Mouse (Mus musculus) limb, embryonic 14.5 days (tissue): Measurements from ENCODE around the gene Zfp512b. TPM values are rescaled to one million over a fixed set of nuclear protein-coding genes. Genes with fewer than 3 reads are reported as not detected.

Source experiments
- ATAC-seq: fragments of 200-750 bp; cut with Nextera tagmentation; 2 replicates; pipeline ENCODE4 v1.8.0; 2017; ENCODE audit warnings: low read depth, moderate number of reproducible peaks, moderate TSS enrichment; ENCODE audit not compliant: low FRiP score
- DNase-seq: peaks from one replicate; pipeline ENCODE4 v3.0.0-alpha.2; 2015; ENCODE audit warnings: low spot score
- H3K27ac ChIP-seq: fragments of 300-500 bp; sonication (generic); replicated peaks from 2 replicates; pipeline ENCODE4 v1.5.1; 2014; ENCODE audit warnings: low read depth, mild to moderate bottlenecking, low read length, moderate library complexity, mixed read lengths
- H3K27me3 ChIP-seq: fragments of 300-500 bp; sonication (generic); 2 replicates; pipeline ENCODE4 v1.6.1; 2014; ENCODE audit warnings: low read length, mixed read lengths; ENCODE audit not compliant: control insufficient read depth, insufficient read depth
- H3K36me3 ChIP-seq: fragments of 300-500 bp; sonication (generic); 2 replicates; pipeline ENCODE4 v1.6.1; 2014; ENCODE audit warnings: mild to moderate bottlenecking, low read length, moderate library complexity, mixed read lengths; ENCODE audit not compliant: control insufficient read depth, insufficient read depth
- H3K4me1 ChIP-seq: fragments of 300-500 bp; sonication (generic); 2 replicates; pipeline ENCODE4 v1.6.1; 2014; ENCODE audit warnings: antibody characterized with exemption, low read length, mixed read lengths; ENCODE audit not compliant: control insufficient read depth, insufficient read depth
- H3K4me2 ChIP-seq: fragments of 300-500 bp; sonication (generic); replicated peaks from 2 replicates; pipeline ENCODE4 v1.6.1; 2014; ENCODE audit warnings: low read depth, mild to moderate bottlenecking, low read length, moderate library complexity; ENCODE audit not compliant: severe bottlenecking
- H3K4me3 ChIP-seq: fragments of 300-500 bp; sonication (generic); replicated peaks from 2 replicates; pipeline ENCODE4 v1.5.1; 2014; ENCODE audit warnings: low read length
- H3K9ac ChIP-seq: fragments of 300-500 bp; sonication (generic); 2 replicates; pipeline ENCODE4 v1.6.1; 2014; ENCODE audit warnings: mild to moderate bottlenecking, low read depth, low read length, moderate library complexity; ENCODE audit not compliant: severe bottlenecking
- H3K9me3 ChIP-seq: fragments of 300-500 bp; sonication (generic); 2 replicates; pipeline ENCODE4 v1.6.1; 2016; ENCODE audit warnings: low read length; ENCODE audit not compliant: control insufficient read depth
- POLR2A ChIP-seq: fragments of 200-500 bp; IDR thresholded peaks from 2 replicates; pipeline ENCODE4 v1.8.0; 2012; ENCODE audit warnings: inconsistent platforms, mild to moderate bottlenecking, moderate library complexity, borderline replicate concordance; ENCODE audit not compliant: insufficient read depth, insufficient read length; ENCODE audit errors: extremely low read depth
- WGBS: fragments of 180-500 bp; shearing (Covaris S2); extraction: QIAGEN DNeasy Blood & Tissue Kit; methylation state at CpG from one replicate; pipeline ENCODE4 v1.1.7; 2014; 5-methylcytosine and 5-hydroxymethylcytosine counted together
- polyA plus RNA-seq, 2 experiments: library from polyadenylated mRNA; depleted of rRNA in 1 of 2; stranded (reverse) in 1 of 2; unstranded in 1 of 2; fragments of >200 nt; fragmentation: Nextera tagmentation in 1 of 2; extraction: Ambion mirVana in 1 of 2; gene quantifications; 2 replicates each; pipeline versions ENCODE4 v1.2.1 to v1.2.3; 2012 to 2014

The Zfp512b gene
- polyA plus RNA-seq, 2 experiments, result 58.8 to 102 TPM

GRCm38 (mm10) chr2:181589011-181589731 lies 3.4 kb downstream of the Zfp512b start:
- peaks cover 8% of the 10 kb centered on the region for H3K4me1 ChIP-seq
- H3K4me3 ChIP-seq, result no peak overlapping the region
- H3K9me3 ChIP-seq, result no peaks in the 10 kb centered on the region
- H3K27ac ChIP-seq, result no peak overlapping the region
- no peaks in the 10 kb centered on the region for H3K27me3 ChIP-seq
- H3K36me3 ChIP-seq, result peaks cover 68% of the 10 kb centered on the region
- 92% methylated on average over 10 of the region's 10 CpGs for whole genome bisulfite sequencing
- no peak for DNase-seq
- TF ChIP-seq POLR2A, result no peak
- no peak overlapping the region for H3K4me2 ChIP-seq
- no peak overlapping the region for H3K9ac ChIP-seq
- no peak for ATAC-seq

- no peaks in the 10 kb centered on the region for H3K27me3 ChIP-seq
- no peaks in the 10 kb centered on the region for H3K9me3 ChIP-seq
- peaks cover 73% of the 10 kb centered on the region for H3K36me3 ChIP-seq
- no peak overlapping the region for H3K4me3 ChIP-seq
- TF ChIP-seq POLR2A, result no peak
- DNase-seq (no peak), ATAC-seq (no peak)
- 87% methylated on average over 11 of the region's 11 CpGs for WGBS
- peaks cover 7% of the 10 kb centered on the region for H3K4me1 ChIP-seq
- H3K27ac ChIP-seq, result no peak overlapping the region
- H3K4me2 ChIP-seq, result no peak overlapping the region
- no peak overlapping the region for H3K9ac ChIP-seq
These were observed 4.3 kb downstream of the Zfp512b start for GRCm38 (mm10) chr2:181588229-181588780.

DNA sequence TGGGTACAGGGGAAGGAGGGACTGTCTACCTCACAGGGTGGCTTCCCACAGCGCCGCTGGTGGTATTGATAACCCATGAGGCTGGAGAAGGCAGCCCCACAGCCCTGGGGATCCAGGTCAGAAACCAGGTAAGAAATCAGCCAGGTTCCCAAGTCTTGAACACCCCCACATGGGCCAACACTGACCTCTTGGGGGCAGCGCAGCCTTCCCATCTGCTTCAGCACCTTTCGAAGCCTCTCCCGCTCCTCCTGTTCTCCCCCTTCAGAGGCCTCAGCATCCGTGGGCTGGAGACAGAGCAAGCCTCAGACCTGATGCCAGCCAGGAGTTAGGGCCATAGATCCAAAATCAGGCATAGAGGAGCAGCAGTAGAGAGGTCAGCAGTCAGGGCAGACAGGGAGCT lies 4.8 kb downstream of the Zfp512b start:
- Histone ChIP-seq H3K4me1 (peaks cover 4% of the 10 kb centered on the region), H3K9me3 (no peaks in the 10 kb centered on the region), H3K27me3 (no peaks in the 10 kb centered on the region), H3K27ac (no peak overlapping the region), H3K4me2 (no peak overlapping the region), H3K36me3 (peaks cover 77% of the 10 kb centered on the region), H3K4me3 (no peak overlapping the region), H3K9ac (no peak overlapping the region)
- no peak for TF ChIP-seq POLR2A
- ATAC-seq, result no peak
- WGBS, result 77% methylated on average over 6 of the region's 6 CpGs
- no peak for DNase-seq

DNA sequence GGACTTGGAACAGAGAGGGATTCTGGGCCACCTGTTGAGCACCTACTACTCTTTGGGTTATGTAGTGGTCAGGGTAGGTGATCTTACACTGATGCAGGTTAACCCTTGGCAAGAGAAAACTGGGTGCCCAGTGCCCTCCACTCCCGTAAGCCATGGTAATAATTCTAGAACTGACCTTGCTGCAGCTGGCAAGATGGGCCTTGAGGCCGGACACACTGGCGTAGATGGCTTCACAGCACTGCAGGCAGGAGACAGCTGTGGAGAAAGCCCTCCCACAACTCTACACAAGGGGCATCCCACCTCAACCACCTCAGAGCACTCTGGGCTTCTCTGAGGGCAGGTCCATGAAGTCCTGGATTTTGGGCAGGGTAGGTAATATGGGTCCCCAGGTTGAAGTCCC lies 6.5 kb downstream of the Zfp512b start:
- no peak for ATAC-seq
- no peak overlapping the region for H3K4me2 ChIP-seq
- no peaks in the 10 kb centered on the region for H3K27me3 ChIP-seq
- no peaks in the 10 kb centered on the region for H3K9me3 ChIP-seq
- H3K27ac ChIP-seq, result no peak overlapping the region
- no peaks in the 10 kb centered on the region for H3K4me1 ChIP-seq
- TF ChIP-seq POLR2A, result no peak
- no peak for DNase-seq
- peaks cover 77% of the 10 kb centered on the region for H3K36me3 ChIP-seq
- no peak overlapping the region for H3K9ac ChIP-seq
- H3K4me3 ChIP-seq, result no peak overlapping the region
- WGBS, result 92% methylated on average over 3 of the region's 3 CpGs

DNA sequence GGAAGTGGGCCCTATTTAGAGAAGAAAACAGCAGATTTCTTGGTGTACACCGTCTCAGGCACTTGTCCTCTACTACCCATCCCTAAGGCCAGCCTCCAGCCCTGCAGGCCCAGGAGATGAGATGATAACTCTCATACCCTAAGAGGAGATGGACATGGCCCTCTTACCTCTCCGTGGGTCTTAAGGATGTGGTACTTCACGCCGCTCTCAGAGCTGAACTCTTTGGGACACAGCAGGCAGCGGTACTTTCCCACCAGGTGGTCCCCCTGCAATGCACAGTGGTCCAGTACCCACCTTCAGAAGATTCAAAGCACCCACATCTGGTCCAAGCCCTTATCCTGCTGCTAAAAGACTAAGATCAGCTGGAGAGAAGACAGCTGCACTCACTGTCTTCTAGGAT lies 7.1 kb downstream of the Zfp512b start:
- H3K9me3 ChIP-seq, result no peaks in the 10 kb centered on the region
- H3K9ac ChIP-seq, result no peak overlapping the region
- H3K4me1 ChIP-seq, result peaks cover 2% of the 10 kb centered on the region; the same call in 1 of the 2 replicates
- no peak overlapping the region for H3K27ac ChIP-seq
- peaks cover 72% of the 10 kb centered on the region for H3K36me3 ChIP-seq
- 88% methylated on average over 5 of the region's 5 CpGs for WGBS
- ATAC-seq (no peak), DNase-seq (no peak)
- no peaks in the 10 kb centered on the region for H3K27me3 ChIP-seq
- no peak overlapping the region for H3K4me3 ChIP-seq
- no peak for TF ChIP-seq POLR2A
- H3K4me2 ChIP-seq, result no peak overlapping the region
